Mouse (Mus musculus) liver, adult 2 months (tissue): ENCODE results near the gene Depdc1b. TPM values are rescaled to one million over a fixed set of nuclear protein-coding genes. Genes with fewer than 3 reads are reported as not detected.

Source experiments
- DNase-seq: peaks from one replicate; pipeline ENCODE4 v3.0.0-alpha.2; 2011; ENCODE audit warnings: low read depth, low spot score; ENCODE audit errors: extremely low read depth
- H3K27ac ChIP-seq: fragments of 200-500 bp; replicated peaks from 2 replicates; pipeline ENCODE4 v1.5.1; 2012; ENCODE audit warnings: low read depth, mild to moderate bottlenecking, control low read depth, inconsistent platforms, low read length; ENCODE audit not compliant: insufficient read depth
- H3K27me3 ChIP-seq: fragments of 200-500 bp; 2 replicates; pipeline ENCODE4 v1.6.1; 2012; ENCODE audit warnings: mild to moderate bottlenecking, moderate library complexity, low read length, inconsistent platforms; ENCODE audit not compliant: control insufficient read depth, insufficient read depth
- H3K36me3 ChIP-seq: fragments of 200-500 bp; 2 replicates; pipeline ENCODE4 v1.6.1; 2012; ENCODE audit warnings: low read length, inconsistent platforms; ENCODE audit not compliant: control insufficient read depth, insufficient read depth
- H3K4me1 ChIP-seq: fragments of 200-500 bp; 2 replicates; pipeline ENCODE4 v1.6.1; 2011; ENCODE audit warnings: low read length; ENCODE audit not compliant: control insufficient read depth, insufficient read depth
- H3K4me3 ChIP-seq: fragments of 200-500 bp; 2 replicates; pipeline ENCODE4 v1.5.1; 2011; ENCODE audit warnings: low read depth, mild to moderate bottlenecking, control low read depth, low read length, moderate library complexity; ENCODE audit not compliant: insufficient read depth
- H3K79me2 ChIP-seq: fragments of 200-500 bp; 2 replicates; pipeline ENCODE4 v1.6.1; 2012; ENCODE audit warnings: inconsistent platforms, mild to moderate bottlenecking, low read length, moderate library complexity; ENCODE audit not compliant: control insufficient read depth, insufficient read depth
- H3K9ac ChIP-seq: fragments of 200-500 bp; 2 replicates; pipeline ENCODE4 v1.6.1; 2012; ENCODE audit warnings: low read depth, mild to moderate bottlenecking, control low read depth, inconsistent platforms, low read length
- CTCF ChIP-seq: fragments of 200-500 bp; IDR thresholded peaks from 2 replicates; pipeline ENCODE4 v1.5.1; 2011; ENCODE audit warnings: low read depth, low read length, control low read depth
- POLR2A ChIP-seq: fragments of 200-500 bp; IDR thresholded peaks from 2 replicates; pipeline ENCODE4 v1.6.1; 2011; ENCODE audit warnings: low read length, control low read depth; ENCODE audit not compliant: insufficient read depth; ENCODE audit errors: extremely low read depth
- WGBS: fragments of 180-500 bp; shearing (Covaris S2); methylation state at CpG from one replicate; pipeline ENCODE4 v1.1.7; 2018; 5-methylcytosine and 5-hydroxymethylcytosine counted together
- polyA plus RNA-seq: library from polyadenylated mRNA; depleted of rRNA; stranded (reverse); fragments of >200 nt; gene quantifications from 2 replicates; pipeline ENCODE4 v1.2.3, GENCODE M21; 2012
- total RNA-seq: library from RNA; depleted of rRNA; stranded (reverse); fragments of >200 nt; gene quantifications from 2 replicates; pipeline ENCODE4 v1.2.3, GENCODE M21; 2014

Gene Depdc1b
- total and polyA plus RNA-seq, 2 experiments, result 0.28 TPM; not detected in 1

- Histone ChIP-seq H3K9ac (no peak overlapping the region), H3K27me3 (no peaks in the 10 kb centered on the region), H3K4me3 (no peak overlapping the region), H3K4me1 (no peaks in the 10 kb centered on the region), H3K79me2 (no peaks in the 10 kb centered on the region), H3K36me3 (no peaks in the 10 kb centered on the region), H3K27ac (no peak overlapping the region)
- WGBS, result 90% methylated on average over 7 of the region's 7 CpGs
- no peak for TF ChIP-seq POLR2A
- TF ChIP-seq CTCF, result no peak
- DNase-seq, result no peak
Measured at GRCm38 (mm10) chr13:108302957-108303675, 13.0 kb upstream of the Depdc1b start.

- H3K27ac ChIP-seq, result no peak overlapping the region
- H3K4me3 ChIP-seq, result no peak overlapping the region
- 91% methylated on average over 1 of the region's 1 CpGs for WGBS
- TF ChIP-seq POLR2A, result no peak
- TF ChIP-seq CTCF, result no peak
- no peaks in the 10 kb centered on the region for H3K27me3 ChIP-seq
- H3K4me1 ChIP-seq, result no peaks in the 10 kb centered on the region
- H3K36me3 ChIP-seq, result no peaks in the 10 kb centered on the region
- no peaks in the 10 kb centered on the region for H3K79me2 ChIP-seq
- no peak for DNase-seq
- H3K9ac ChIP-seq, result no peak overlapping the region
Measured at GRCm38 (mm10) chr13:108303841-108304240, 12.3 kb upstream of the Depdc1b start.

- 63% methylated on average over 2 of the region's 2 CpGs for WGBS
- no peak overlapping the region for H3K27ac ChIP-seq
- H3K4me3 ChIP-seq, result no peak overlapping the region
- no peaks in the 10 kb centered on the region for H3K27me3 ChIP-seq
- no peaks in the 10 kb centered on the region for H3K4me1 ChIP-seq
- H3K36me3 ChIP-seq, result no peaks in the 10 kb centered on the region
- H3K79me2 ChIP-seq, result no peaks in the 10 kb centered on the region
- DNase-seq, result no peak
- no peak overlapping the region for H3K9ac ChIP-seq
- TF ChIP-seq CTCF (no peak), POLR2A (no peak)
Measured at GRCm38 (mm10) chr13:108304680-108305079, 11.5 kb upstream of the Depdc1b start.

GRCm38 (mm10) chr13:108316487-108316903 is 363 bp downstream of the Depdc1b start:
- Histone ChIP-seq H3K4me1 (peaks cover 3% of the 10 kb centered on the region; the same call in 1 of the 2 replicates), H3K9ac (peak overlapping the region; percentile 47), H3K27me3 (no peaks in the 10 kb centered on the region), H3K27ac (no peak overlapping the region), H3K79me2 (no peaks in the 10 kb centered on the region), H3K36me3 (no peaks in the 10 kb centered on the region), H3K4me3 (peak overlapping the region; percentile 68)
- TF ChIP-seq CTCF (no peak), POLR2A (no peak)
- under 1% methylated on average over 32 of the region's 32 CpGs for WGBS
- DNase-seq, result no peak

GRCm38 (mm10) chr13:108317414-108317813 is 1.3 kb downstream of the Depdc1b start:
- DNase-seq, result no peak
- TF ChIP-seq CTCF (no peak), POLR2A (no peak)
- WGBS, result 90% methylated on average over 2 of the region's 2 CpGs
- Histone ChIP-seq H3K27ac (no peak overlapping the region), H3K9ac (no peak overlapping the region), H3K36me3 (no peaks in the 10 kb centered on the region), H3K4me3 (no peak overlapping the region), H3K4me1 (peaks cover 3% of the 10 kb centered on the region; the same call in 1 of the 2 replicates), H3K79me2 (no peaks in the 10 kb centered on the region), H3K27me3 (no peaks in the 10 kb centered on the region)

- Histone ChIP-seq H3K36me3 (no peaks in the 10 kb centered on the region), H3K27ac (no peak overlapping the region), H3K4me3 (no peak overlapping the region), H3K9ac (no peak overlapping the region), H3K79me2 (no peaks in the 10 kb centered on the region), H3K4me1 (peaks cover 3% of the 10 kb centered on the region; the same call in 1 of the 2 replicates), H3K27me3 (no peaks in the 10 kb centered on the region)
- TF ChIP-seq POLR2A (no peak), CTCF (no peak)
- DNase-seq, result no peak
- 94% methylated on average over 8 of the region's 8 CpGs for WGBS
Measured at GRCm38 (mm10) chr13:108319028-108319427, 2.9 kb downstream of the Depdc1b start.
